Mouse (Mus musculus): Measurements from ENCODE around the gene Mapk11.

Gene Mapk11

DNA sequence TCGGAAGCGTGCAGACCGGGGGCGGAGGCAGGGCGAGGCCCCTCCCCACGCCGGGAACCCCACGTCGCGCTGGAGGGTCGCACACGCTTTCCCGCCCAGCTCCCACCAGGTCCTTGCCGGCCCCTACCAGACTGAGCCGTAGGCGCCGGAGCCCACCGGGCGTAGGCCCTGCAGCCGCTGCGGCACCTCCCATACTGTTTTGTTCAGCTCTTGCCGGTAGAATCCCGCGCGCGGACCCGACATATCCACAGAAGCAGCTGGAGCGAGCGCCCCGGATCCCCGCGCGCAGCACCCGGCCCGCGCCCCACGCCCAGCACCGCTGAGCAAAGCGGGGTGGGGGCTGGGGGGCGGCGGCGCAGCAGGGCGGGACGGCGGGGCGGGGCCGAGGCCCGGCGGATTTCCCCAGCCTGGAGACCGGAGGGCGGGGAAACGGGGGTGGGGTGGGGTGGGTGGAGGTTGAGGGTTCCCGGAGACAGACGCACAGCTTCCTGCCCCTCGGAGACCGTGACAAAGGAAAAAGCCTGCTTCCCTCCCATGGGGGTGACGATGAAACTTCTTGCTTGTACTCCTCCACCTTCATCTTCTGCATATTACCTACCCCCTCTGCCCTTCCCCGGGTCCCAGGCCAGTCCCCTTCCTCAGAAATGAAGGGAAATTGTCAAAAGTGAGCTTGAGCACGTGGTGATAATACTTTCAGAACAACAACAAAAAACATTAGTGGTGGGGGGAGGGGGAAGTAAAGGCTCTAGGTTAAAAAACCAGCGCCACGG, at the start of gene Mapk11:
Gene Mapk11, minus strand, starts transcription at position 358 of the 770 bp plus-strand sequence.
- peak; percentile 82 for DNase-seq

DNA sequence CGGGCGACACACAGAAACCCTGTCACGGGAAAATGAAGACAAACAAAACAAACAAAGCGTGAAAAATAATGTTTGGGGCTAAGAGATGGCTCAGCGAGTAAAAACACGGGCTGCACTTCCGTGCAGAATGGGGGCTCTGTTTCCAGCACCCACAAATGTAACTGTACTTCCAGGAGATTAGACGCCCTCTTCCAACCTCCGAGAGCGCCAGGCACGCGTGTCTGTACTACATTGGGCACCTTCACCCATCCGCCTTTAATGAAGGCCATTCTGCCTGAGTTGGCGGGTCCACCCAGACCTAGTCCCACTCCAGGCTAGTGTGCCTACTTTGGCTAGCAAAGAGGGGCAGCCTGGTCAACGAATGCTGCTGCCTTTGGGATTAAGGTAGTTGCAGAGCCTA, 47.6 kb upstream of the Mapk11 start:
- DNase-seq = peak; percentile 13

DNA sequence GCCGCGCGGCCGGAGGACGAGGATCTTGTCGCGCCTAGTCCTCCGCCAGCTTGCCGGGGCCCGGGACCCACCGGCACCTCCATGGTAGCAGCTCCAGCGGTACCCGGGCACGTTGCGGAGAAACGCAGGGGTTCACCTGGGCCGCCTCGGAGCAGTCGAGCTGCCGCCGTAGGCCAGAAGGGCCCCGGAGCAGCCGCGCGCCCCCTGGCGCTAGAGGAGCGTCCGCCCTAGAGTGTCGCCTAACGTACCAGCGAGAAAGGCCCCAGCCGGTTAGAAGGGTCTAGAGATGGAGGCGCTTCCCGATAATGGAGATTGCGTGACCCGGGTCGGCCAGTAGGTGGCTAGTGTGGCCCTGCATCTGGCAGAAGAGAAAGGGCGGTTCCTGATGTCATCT, 46.9 kb upstream of the Mapk11 start, which contains the start of gene Dennd6b:
Gene Dennd6b, minus strand, starts transcription at position 184 of the 394 bp plus-strand sequence.
- peak; percentile 99 for DNase-seq

DNA sequence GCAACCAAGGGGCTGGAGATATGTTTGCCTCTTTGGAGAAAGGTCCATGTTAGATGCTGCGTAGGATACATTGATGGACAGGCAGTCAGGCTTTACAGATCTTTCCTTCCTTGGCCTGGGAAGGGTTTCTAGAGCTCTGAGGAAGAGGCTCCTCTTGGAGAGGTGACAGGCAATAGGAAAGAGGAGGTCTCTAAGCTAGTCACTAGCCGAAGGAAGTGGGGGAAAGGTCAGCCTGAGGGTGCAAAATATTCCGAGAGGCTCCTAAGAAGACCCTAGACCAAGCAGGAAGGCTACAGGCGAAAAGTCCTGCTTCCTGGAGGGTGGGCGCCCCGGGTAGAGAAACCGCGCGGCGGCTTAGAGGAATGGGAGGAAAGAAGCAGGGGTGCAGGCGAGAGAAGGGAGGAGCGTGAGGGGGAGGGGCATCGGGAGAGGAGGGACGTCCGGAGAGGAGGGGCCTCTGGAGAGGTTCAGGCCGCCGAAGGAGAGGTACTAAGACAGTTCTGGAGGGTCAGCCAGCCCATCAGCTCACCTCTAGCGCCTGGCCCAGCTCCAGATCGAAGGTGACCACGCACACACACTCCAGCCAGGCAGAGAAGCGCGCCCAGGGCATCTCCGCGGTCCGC, 46.4 kb upstream of the Mapk11 start:
- peak; percentile 95 for DNase-seq

DNA sequence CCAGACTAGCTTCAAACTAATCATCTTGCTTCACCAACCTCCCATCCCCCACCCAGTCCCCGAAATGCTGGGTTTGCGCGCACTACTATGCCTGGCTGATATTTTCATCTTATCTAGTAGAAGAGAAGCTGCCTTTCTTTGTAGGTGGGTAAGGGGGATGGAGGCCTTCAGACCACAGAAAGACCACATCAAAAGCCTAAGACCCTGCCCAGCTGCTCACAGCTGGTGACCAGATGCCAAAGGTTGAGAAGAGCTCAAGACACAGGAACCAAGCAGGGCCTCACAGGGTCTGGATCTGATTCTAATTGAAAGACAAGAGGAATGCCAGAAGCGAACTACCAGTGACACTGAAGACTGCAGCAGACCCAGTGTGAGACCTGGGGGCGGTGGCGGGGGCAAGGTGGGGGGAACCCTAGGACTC, 45.8 kb upstream of the Mapk11 start:
- peak; percentile 28 for DNase-seq

DNA sequence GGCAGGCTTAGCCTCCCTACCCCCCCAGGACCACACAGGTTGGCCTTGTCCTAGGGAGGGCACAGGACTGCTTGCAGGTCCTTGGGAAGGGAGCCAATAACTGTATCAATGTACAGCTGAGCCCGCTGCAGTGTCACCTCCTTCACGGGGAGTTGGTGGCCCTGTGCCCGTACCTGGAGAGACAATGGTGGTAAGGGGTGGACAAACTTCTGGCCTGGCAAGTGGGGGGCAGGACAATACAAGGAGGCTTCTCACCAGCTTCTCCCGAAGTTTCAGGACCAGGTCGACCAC, 35.5 kb upstream of the Mapk11 start:
- DNase-seq = no peak

DNA sequence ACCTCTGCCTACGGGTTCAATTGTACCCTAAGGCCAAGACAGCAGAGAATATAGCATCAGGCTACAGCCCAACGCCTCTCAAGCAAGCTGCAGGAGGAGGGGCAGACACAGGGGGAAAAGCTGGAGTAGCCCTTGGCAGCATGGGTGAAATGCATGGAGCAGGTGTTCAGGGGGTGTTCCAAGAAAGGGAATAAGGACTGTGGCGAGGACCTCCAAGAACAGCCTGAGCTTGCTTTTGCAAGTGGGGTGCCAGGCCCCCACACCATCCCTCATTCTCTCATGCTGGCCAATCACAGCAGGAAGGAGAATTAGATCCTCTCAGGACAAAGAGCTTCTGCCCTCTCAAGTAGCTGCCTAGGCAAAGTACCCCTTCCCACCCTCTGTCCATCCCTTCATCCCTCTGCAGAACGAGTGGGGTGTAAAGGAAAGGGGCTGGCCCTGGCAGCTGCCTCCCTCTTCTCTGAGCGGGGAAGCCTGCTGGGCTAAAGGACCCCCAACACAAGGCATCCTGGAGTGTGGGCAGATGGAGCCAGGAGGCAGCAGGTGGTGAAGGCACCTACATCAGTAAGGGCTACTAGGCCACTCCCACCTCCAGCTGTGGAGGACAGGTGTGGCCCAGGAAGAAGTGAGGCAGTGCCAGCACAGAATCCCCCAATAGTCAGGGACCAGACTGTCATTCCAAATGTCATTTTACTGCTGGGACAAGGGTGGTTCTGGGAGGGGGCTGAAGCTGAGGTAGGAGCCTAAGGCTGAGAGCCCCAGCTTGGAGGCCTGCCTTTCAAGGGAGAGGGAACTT, 34.9 kb upstream of the Mapk11 start:
- no peak for DNase-seq

DNA sequence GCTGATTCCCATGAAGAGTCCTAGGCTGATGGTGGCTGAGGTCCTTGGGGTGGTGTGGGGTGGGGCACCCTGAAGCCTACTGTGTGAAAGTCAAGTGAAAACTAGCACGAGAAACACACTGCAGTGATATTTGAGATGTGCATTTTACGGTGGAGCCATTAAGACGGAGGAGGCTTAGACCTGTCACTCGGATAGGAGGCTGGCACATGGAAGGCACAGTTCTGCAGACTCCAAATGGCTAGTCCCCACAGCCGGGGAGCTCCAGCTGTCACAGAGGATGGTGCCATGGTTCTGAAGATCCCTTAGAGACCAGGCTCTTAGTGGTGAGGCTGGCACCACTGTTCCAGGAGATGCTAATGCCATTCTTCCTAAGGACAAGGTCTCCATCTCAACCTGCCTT, 33.4 kb upstream of the Mapk11 start:
- no peak for DNase-seq

DNA sequence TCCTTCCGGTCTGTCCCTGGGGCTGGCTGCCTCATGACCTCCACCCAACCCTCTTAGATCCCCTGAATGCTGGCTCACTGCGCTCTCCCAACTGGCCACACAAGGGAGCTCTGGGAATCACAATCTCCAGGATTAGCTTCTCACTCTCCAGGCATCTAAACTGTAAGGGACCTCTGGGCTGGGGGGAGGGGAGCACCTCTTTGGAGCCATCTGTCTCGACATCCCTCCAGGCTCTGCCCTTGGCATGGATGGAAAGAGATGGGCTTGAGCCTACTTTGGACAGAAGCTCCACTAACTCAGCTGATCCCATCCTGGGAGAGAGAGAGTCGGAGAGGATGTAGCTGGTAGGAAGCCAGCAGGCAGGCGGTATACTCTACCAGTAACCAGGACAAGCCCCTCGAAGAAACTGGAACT, 32.9 kb upstream of the Mapk11 start:
- DNase-seq = no peak

DNA sequence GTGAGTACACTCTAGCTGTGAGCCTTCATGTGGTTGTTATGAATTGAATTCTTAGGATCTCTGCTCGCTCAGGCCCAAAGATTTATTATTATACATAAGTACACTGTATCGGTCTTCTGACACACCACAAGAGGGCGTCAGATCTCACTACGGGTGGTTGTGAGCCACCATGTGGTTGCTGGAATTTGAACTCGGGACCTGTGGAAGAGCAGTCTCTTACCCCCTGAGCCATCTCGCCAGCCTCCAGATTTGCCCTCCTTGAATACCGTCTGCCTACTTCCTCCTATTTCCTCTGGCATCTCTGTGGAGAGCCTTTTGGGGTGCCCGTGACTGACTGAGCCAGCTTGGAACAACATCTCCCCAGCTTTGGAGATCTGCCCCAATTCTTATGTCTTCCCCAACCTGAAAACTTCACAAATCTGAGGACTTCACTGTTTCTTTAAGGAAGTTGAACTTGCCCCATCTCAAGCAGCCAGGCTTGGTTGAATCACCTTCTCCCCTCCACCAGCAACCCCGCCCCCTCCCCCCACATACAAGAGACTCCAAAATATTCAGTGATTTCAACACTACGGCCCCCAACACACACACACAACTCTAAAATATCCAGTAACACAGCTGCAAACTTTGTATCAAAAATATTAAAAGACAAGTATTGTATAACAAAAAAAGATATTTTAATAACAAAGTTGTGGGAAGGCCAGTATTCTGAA, 32.3 kb upstream of the Mapk11 start:
- no peak for DNase-seq

DNA sequence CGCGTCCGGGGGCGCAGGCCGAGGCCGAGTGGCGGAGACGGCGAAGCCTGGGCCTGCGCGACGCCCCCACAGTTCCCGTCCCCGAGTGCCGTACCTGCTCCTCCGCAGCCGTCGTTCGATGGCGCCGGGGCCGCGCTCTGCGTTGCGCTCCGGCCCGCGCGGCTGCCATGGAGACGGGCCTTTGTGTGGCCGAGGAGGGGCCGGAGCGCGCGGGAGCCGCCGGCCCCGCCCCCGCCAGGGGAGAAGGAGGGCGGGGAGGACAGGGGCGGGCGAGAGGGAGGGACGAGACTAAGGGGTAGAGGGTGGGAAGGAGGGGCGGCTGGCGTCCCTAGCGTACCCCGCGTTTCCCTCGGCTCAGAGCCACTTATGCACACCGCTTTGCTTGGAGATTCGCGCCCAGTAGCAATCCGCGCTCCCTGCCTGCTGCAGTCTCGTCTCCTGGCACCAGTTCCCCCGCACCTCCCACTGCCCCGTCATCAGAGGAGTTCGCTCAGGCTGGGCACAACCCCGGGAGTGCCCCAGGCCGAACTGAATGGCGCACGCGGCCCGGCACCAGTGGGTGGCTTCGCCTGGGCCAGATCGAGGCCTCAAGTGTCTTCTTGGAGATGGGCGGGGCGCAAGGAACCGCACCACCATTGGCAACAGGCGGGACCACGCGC, 31.3 kb upstream of the Mapk11 start, which contains the start of gene Plxnb2:
Gene Plxnb2, minus strand, starts transcription at position 218 of the 659 bp plus-strand sequence.
- no peak for DNase-seq

DNA sequence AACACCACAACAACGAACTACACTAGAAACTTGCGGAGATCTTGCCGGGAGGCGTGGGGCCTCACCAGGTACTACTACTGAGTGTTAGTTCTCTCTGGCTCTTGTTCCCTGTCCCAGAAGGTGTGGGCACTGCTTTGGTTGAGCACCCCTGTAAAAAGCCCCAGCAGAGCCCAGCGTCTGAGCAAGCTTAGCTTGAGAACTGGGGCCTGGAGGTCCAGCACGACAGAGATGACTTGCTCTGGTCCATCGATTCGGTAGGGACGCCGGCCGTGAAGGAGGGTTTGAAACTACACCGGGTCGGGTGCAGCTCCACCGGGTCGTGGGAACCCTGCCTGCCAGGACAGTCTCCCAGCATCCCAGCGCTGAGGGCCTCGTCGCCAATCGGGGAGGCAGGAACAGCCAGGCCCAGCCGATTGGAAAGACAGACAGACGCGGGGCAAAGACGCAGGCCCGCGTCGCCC, 30.7 kb upstream of the Mapk11 start:
- no peak for DNase-seq

DNA sequence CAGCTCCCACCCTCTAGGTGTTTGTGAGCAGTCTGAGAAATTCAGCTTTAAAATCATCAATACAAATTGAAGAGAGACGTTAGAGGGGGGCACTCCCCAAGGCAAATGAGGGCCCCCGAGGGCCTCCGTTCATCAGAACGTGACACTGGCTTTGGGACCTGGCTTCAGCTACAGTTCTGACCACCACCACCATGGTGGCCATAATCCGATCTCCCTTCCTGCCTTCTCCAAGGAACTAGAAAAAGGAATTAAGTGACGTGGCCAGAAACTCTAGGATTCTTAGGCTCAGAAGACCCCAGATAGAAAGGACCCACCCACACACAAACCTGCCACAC, 30.2 kb upstream of the Mapk11 start:
- no peak for DNase-seq

DNA sequence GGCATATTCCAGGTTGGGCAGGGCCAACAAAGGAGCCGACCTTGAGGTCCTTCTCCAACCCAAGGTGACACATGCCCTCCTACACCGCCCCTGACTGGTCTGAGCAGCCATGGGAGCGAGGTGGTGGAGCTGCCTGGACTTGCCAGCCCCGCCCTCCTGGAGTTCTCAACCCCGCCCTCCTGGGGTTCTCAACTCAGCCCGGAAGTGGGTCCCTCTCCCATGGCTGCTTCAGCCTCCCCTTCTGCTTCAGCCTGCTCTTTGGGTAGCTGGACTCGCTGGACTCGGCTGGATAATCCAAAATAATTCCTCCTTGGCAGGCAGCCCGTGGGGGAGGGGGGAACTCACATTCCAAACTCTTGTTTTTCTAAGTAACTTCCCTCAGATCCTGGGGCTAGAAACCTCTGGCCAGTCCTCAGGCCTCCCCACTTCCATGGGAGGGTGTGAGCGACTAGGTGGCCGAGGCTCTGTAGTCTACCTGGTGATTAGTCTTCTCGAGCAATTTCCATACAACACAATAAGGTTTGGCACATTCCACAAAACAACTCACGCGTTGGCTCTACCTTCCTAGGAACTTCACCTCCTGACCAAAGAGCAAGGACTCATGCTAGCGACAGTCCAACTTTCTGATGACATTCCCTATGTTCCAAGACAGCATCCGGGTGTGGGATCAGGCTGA, 29.7 kb upstream of the Mapk11 start:
- peak; percentile 36 for DNase-seq

DNA sequence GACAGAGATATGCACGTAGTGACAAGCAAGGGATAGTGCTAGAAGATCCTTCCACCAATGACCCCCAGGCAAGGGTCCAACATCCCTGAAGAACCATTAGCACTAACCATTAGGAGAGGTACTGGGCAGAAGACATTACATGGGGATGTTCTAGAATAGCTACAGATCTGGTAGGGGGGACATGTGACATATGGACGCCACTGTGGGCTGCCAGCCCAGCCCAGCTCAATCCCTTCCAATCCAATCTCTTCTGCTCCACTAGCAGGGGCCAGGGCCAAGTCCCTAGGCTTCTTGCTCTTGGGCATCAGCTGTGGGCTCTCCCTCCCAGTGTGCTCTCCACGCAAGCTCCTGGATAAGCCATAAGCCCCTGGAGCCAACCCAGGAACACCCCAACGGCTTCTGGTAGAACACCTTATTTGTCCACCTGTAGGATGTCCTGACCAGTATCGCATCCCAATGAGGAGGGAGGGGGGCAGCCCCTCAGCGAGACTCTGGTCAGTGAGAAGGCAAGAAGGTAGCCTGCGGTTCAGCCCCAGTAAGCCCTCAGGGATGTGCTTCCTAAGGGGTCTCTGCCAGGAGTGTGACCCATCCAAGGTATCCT, 28.9 kb upstream of the Mapk11 start:
- DNase-seq = no peak

DNA sequence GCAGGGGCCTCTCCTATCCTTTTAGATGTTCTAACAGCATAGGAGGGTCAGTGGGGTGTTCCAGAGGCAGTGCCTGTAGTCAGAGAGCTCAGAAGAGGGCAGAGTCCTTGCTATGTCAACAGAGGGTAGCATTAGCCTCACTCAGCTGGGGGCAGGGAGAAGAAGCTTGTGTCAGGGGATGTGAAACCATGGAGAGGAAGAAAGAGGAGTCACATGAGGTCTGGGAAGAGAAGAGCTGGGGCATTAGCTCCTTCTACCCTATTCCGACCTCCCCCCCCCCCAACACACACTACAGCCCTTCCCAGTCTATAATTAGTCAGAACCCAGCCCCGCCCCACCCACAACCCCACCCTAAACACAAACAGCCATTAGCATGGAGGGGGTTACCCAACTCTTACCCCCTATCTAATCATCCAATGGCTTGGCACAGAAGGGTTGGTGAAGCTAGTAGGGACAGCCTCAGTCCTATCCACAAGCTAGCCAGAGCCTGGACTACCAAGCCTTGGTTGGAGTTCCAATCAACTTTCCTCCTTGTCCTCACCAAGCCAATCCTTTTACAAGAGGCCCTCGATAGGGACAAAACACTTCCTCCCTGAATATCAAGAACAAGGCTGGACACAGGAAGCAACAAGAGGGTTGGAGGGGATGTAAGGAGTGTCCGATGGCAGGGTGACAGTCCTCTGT, 28.3 kb upstream of the Mapk11 start:
- DNase-seq = no peak

DNA sequence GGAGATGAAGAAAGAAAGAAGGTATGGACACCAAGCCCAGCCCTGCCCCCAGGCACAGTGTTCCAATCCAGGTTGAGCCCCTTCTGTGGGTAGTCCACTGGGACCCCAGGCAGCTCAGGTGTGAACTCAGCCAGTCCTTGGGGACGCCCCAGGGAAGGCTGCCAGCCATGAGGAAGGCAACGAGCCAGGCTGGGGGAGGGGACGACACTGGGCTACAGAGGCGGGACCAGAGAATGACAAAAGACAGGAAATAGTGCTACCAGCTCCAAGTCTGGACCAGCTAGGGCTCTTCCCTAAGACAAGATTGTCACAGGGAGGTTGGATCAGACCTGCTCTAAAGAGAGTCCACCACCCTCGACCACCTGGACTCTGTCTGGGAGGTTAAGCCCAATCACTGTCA, 27.7 kb upstream of the Mapk11 start:
- DNase-seq = no peak

DNA sequence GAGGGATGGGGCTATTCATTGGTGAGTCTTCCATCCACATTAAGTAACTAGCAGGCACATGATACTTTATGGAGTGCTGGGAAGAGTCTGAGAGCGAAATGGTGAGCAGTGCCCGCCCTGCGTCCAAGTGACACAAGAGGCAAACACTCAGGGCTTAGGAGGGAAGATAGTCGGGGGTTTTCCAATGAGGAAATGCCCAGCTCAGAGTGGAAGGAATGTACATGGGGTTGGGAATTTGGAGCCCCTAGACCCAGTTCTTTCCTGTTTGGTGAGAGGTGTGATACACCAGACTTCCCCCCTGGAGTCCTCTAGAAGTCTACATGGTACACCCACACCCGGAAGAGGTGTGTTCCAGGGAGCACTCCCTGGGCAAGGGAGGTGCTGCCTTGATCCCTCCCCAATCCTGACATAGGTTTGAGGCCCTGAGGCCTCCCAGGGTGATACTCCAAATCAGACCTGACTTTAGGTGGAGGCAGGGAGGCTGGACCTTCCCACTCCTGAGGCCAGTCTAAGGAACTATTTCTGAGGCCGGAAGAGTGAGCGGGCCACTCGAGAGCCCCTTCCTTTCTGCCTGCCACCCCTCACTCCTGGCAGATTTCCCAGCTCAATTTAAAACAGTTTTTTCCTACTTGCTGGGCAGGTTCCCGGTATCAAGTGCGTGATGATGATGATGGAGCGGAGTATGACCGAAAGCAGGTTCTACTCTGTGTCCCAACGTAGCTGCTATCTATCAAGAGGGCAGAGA, 26.2 kb upstream of the Mapk11 start:
- no peak for DNase-seq

DNA sequence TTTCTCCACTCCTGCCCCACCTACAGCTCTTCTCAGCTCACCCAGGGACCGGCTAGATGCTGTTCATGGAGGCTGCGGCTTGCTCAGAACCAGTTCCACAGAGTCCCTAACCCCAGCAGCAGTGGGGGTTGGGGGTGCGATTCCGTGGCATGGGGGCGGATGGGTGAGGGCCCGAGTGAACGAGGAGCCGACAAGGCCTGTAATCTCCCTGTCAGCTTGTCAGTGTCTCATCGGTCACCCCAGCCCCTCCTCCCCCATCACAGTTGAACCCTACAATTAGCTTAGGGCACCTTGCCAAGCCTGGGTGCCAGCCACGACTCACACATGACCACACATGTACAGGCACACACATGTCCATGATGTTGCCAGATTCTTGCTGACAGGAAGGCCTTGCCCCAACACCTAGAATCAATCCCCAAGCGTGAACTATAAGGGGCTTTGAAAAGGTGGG, 25.5 kb upstream of the Mapk11 start:
- DNase-seq = no peak

DNA sequence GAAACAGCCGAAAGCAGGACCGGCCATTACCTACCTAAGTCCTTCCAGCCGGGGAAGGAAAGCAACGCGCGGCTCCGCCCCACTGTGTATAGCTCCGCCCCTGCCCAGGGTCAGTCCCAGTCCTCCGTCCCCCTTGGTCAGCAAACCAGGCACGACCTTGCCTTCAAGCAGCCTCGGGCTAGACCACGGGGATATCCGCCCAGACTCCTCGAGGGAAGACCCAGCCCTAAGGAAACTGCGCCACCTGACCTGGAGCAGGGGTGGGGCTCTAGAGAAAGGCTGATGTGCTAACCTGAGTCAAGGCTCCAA, 24.4 kb upstream of the Mapk11 start:
- DNase-seq = no peak
